9 mouse cellular contexts compared by ENCODE assay signal in the genomic region with DNA sequence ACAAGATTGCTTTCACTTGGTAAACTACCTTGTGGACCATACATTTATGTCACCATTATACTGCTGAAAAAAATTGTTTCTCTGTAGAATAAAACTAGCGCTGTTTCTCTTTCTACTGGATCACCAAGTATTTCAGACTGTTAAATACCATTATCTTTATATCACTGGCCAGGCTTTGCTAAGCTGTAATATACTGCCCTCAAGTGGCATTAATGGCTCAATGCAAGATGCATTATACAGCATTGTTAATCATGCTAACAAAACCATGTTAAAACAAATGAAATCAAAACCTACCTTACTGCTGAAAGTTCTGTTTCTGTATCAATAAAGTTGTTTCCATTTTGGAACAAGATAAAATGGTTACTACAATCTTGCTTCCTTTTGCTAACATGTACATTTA.
DNase-seq lines count a peak whose midpoint lies in the region; TF ChIP-seq lines count a peak whose summit lies in the region.
"Had no signal": no experiment of that assay in that cellular context is flagged by ENCODE, and none has a peak within 500 bp of the region (broad histone marks: within the 10 kb centered on the region; RNA-seq: fewer than 3 reads in every experiment).

No protein-coding gene starts in this region.

- no peak overlapping the region for H3K27ac ChIP-seq in left cerebral cortex, adult 2 months
- H3K27ac ChIP-seq: embryonic facial prominence, embryonic 13.5 days had no signal

- peak; percentile 30 to 52 for DNase-seq in cerebellum, postnatal 10 days
- no peak for DNase-seq in cerebellum, postnatal 4 days (ENCODE audit: low spot score in 2 of 2)
- no peak for DNase-seq in left cerebral cortex, adult 2 months (ENCODE audit: extremely low spot score in 1 of 2, low spot score in 2 of 2)
- DNase-seq in left cerebral cortex, adult 18-20 months (ENCODE audit: low spot score in 2 of 2): no peak
- peak; percentile 72 for DNase-seq in NIH3T3 (ENCODE audit: low read depth)
- peak; percentile 12 for DNase-seq in lung, postnatal 10 days
- DNase-seq in urinary bladder, postnatal 25 days (ENCODE audit: low spot score): no peak
- DNase-seq in heart, adult 11 months: no peak

- H3K4me3 ChIP-seq in left cerebral cortex, adult 2 months: no peak overlapping the region
- H3K4me3 ChIP-seq: embryonic facial prominence, embryonic 13.5 days had no signal

- intact Hi-C loops in left cerebral cortex, adult 2 months (cut with DNase I): loop anchor here (5.0 to 10.0 kb wide), 2 partner anchors 102 to 416 kb away; a partner anchor contains a TSS

- peak; percentile 77 for TF ChIP-seq CTCF in left cerebral cortex, adult 2 months (IDR thresholded peaks at IDR 0.05)

Comparison
In these comparisons a context has a peak if more than half of its experiments do, and no peak if none do; other contexts are left out.
1. DNase-seq: peak in cerebellum, postnatal 10 days (2 of 2), NIH3T3 (single experiment) and lung, postnatal 10 days (single experiment); none in cerebellum, postnatal 4 days (0 of 2), left cerebral cortex, adult 2 months (0 of 2), left cerebral cortex, adult 18-20 months (0 of 2), urinary bladder, postnatal 25 days (single experiment) and heart, adult 11 months (single experiment).